Mouse (Mus musculus) spleen, adult 2 months (tissue): ENCODE measurements around the gene Supt6.

Experiments
- CTCF ChIP-seq: fragments of 200-500 bp; IDR thresholded peaks from 2 replicates; pipeline ENCODE4 v1.5.1; 2011; ENCODE audit warnings: mild to moderate bottlenecking, inconsistent platforms; ENCODE audit not compliant: insufficient read depth, insufficient read length, insufficient replicate concordance; ENCODE audit errors: extremely low read depth
- POLR2A ChIP-seq: fragments of 200-500 bp; IDR thresholded peaks from 2 replicates; pipeline ENCODE4 v1.6.1; 2011; ENCODE audit warnings: low read depth, low read length, inconsistent platforms

GRCm38 (mm10) chr11:78290654-78291053 is 44.9 kb upstream of the Supt6 start, which contains the start of gene BC030499:
- no peak for TF ChIP-seq CTCF
- TF ChIP-seq POLR2A: no peak
